Mouse (Mus musculus) yolk sac, embryonic 10.5 days (tissue): ENCODE data around the gene Gnb5.
A peak's percentile ranks its signal among the peaks of the same experiment; 100 is the strongest.
"Not testable (repeated sequence)": the region's sequence is repeated elsewhere in the genome, so short reads cannot be mapped to it uniquely, and the experiment has no call there.

Source experiments
- DNase-seq: peaks from one replicate; pipeline ENCODE4 v3.0.0-alpha.2; 2017; ENCODE audit warnings: low spot score

Gnb5 gene

GRCm38 (mm10) chr9:75357087-75357654 is 51.1 kb downstream of the Gnb5 start:
- DNase-seq: no peak

GRCm38 (mm10) chr9:75361699-75362098 is 55.6 kb downstream of the Gnb5 start:
- peak; percentile 28 for DNase-seq

GRCm38 (mm10) chr9:75362201-75362600 is 56.1 kb downstream of the Gnb5 start:
- no peak for DNase-seq

- DNase-seq: no peak
Observed at GRCm38 (mm10) chr9:75363001-75363400, 56.9 kb downstream of the Gnb5 start.

GRCm38 (mm10) chr9:75363702-75364101 is 57.6 kb downstream of the Gnb5 start:
- not testable (repeated sequence) for DNase-seq

GRCm38 (mm10) chr9:75365195-75365594 is 59.1 kb downstream of the Gnb5 start:
- no peak for DNase-seq

- no peak for DNase-seq
Observed at GRCm38 (mm10) chr9:75366191-75366590, 60.1 kb downstream of the Gnb5 start.

GRCm38 (mm10) chr9:75368779-75369178 is 62.7 kb downstream of the Gnb5 start:
- no peak for DNase-seq

- DNase-seq: no peak
Observed at GRCm38 (mm10) chr9:75375606-75376005, 69.5 kb downstream of the Gnb5 start.

GRCm38 (mm10) chr9:75376428-75376827 is 70.3 kb downstream of the Gnb5 start:
- DNase-seq: no peak

- DNase-seq: no peak
Observed at GRCm38 (mm10) chr9:75378774-75379173, 72.7 kb downstream of the Gnb5 start.

- DNase-seq: no peak
Observed at GRCm38 (mm10) chr9:75382825-75383224, 76.7 kb downstream of the Gnb5 start.

GRCm38 (mm10) chr9:75383785-75384184 is 77.7 kb downstream of the Gnb5 start:
- no peak for DNase-seq

GRCm38 (mm10) chr9:75384337-75384962 is 78.4 kb downstream of the Gnb5 start:
- no peak for DNase-seq

- no peak for DNase-seq
Observed at GRCm38 (mm10) chr9:75385218-75385974, 79.3 kb downstream of the Gnb5 start.

GRCm38 (mm10) chr9:75393251-75393650 is 87.2 kb downstream of the Gnb5 start:
- DNase-seq: no peak
